Mouse (Mus musculus) layer of hippocampus, adult 9-11 months (tissue): Measurements from ENCODE around the gene Hmgcs1.
"Not testable (repeated sequence)": the region's sequence is repeated elsewhere in the genome, so short reads cannot be mapped to it uniquely, and the experiment has no call there.

Experiments used
- DNase-seq: peaks from one replicate; pipeline ENCODE4 v3.0.0; 2022

Hmgcs1 gene

DNA sequence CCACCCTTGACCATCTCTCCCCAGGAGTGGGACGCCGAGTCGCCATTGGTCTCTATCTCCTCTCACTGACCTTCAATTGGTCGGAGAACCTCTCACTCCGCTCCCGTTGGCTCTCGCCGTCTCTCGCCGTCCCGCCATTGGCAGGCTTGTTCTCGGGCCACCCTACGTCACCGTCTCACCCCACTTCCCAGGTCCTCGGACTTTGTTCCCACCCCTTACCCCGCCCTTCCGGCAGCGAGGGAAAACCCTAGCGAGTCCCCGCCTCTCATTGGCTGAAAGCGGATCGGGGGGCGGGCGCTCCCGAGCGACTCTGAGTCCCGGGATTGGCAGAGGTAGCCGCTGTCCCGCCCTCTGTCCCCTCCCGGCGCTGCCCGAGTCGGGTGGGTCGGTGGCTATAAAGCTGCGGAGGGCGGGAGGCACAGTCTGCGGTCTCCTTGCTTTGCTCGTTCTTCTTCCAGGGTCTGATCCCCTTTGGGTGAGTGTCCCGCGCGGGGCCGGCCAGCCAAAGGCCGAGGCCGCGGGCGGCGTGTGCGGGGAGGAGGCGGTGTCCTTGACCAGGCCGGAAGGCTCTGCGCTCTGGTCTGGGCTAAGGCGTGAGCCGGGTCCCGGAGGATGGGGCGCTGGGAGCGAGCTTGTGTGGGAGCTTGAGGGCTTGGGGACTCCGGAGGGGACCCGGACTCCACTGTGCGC, at the start of gene Hmgcs1:
Gene Hmgcs1, plus strand, starts transcription at position 341 of the 690 bp plus-strand sequence.
- DNase-seq, result peak; percentile 99

GRCm38 (mm10) chr13:119640504-119640903, 49.7 kb upstream of the Hmgcs1 start:
- DNase-seq, result no peak

GRCm38 (mm10) chr13:119641145-119641544, 49.0 kb upstream of the Hmgcs1 start:
- no peak for DNase-seq

- no peak for DNase-seq
Measured at GRCm38 (mm10) chr13:119644769-119645168, 45.4 kb upstream of the Hmgcs1 start.

GRCm38 (mm10) chr13:119646511-119646910, 43.7 kb upstream of the Hmgcs1 start:
- no peak for DNase-seq

DNA sequence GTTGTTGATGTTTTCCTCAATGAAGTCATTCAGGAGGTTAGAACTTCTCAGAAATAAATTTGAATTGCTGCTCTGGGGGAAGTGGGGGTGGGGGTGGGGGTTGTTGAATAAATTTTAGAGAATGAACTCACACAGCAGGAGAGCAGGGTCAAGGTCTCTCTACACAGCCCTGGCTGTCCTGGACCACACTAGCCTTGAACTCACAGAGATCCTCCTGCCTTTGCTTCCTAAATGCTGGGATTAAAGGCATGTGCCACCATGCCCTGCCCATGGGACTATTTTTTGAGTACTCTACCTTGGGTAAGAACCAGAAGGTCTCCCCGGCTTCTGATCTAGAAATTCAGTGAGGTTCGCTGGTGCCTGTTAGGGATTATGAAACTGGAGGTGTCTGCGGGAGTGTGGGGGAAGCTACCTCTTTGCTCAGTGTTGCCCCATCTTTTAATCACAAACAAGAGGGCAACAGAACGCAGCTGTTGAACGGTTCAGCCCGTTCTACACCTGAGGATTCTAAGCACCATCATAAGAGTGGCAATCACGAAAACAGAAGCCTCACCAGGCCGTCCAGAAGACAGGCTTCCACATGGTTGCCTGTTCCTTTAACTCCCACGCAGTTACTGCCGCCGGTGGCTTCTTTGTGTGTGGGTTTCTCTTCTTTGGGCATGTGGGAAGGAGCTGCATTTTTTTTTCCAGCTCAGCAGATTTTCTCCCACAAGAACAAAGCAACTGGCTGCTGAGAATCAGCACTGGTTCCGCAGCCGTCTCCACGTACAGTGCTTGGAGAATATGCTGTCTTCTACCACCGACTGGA, 41.1 kb upstream of the Hmgcs1 start:
- peak; percentile 73 for DNase-seq

DNA sequence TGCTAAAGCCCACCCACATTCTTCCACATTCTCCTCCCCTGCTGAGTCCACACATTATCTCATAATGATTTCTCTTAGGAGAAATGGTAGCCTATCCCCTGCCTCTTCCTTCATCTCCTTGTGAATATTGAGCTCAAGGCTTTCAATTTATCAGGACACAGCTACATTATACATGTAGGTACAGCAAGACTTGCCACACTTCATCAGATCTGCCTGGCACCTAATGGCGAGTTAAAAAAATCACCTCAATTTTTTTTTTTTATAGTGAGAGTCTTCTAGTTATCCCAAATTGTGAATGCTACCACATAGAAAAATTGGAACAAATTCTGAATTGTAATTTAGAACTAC, 40.5 kb upstream of the Hmgcs1 start:
- no peak for DNase-seq

- no peak for DNase-seq
Measured at GRCm38 (mm10) chr13:119654734-119655133, 35.4 kb upstream of the Hmgcs1 start.

GRCm38 (mm10) chr13:119656246-119656645, 33.9 kb upstream of the Hmgcs1 start:
- no peak for DNase-seq

- DNase-seq, result no peak
Measured at GRCm38 (mm10) chr13:119656846-119657416, 33.2 kb upstream of the Hmgcs1 start.

DNA sequence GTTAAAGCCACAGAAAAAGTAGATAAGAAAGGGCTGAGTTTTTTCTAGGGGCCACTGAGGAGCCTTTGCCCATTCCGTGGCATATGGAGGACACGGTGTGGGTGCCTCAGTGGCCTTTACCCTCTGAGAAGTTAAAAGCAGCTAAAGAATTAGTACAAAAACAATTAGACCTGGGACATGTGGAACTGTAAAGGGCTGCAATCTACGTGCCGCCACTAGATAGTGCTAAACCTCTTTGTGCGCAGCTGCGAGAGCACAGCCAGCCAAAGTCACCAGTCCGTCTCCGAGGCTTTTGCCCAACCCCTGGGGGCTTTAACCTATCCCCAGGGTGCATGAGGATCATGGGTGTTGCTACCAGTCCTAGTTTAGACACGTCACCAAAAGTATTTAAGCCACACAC, 28.8 kb upstream of the Hmgcs1 start:
- not testable (repeated sequence) for DNase-seq

DNA sequence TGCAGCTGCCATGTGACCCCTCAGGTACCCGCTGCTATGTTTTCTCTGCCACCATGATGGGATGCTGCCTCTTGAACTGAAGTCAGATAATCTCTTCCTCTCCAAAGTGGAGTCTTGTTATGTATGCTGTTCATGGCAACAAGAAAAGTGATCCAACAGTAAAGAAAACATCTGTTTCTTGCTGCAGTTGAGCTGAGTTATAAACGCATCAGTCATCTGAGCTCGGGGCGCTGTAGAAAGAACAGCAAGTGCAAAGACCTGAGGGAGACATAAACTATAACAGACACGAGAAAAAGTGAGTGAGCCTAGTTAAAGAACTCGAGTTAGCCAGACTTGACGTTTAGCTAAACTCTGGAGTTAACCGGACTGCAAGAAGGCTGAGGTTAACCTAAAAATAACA, 11.4 kb upstream of the Hmgcs1 start:
- DNase-seq, result no peak

- no peak for DNase-seq
Measured at GRCm38 (mm10) chr13:119679721-119680120, 10.5 kb upstream of the Hmgcs1 start.

DNA sequence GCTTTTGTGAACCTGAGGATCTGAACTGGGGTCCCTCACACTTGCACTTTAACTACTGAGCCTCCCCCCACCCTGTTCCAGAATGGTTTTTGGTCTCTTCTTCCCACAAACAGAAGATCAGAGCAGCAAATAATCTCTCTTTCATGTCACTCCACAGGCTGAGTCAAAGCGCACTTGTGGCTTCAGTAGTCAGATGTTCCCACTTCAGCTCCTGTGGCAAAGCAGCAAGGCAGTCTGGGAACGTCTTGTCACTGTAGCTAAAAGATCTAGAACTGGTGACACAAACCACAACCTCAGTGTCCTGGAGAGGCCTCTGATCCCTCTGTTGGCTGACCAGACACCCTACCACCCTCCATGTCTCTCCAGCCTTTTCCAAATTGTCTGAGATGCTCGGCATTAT, 9.0 kb upstream of the Hmgcs1 start:
- no peak for DNase-seq

- DNase-seq, result no peak
Measured at GRCm38 (mm10) chr13:119684416-119685177, 5.6 kb upstream of the Hmgcs1 start.

- DNase-seq, result no peak
Measured at GRCm38 (mm10) chr13:119689709-119690038, 505 bp upstream of the Hmgcs1 start.

DNA sequence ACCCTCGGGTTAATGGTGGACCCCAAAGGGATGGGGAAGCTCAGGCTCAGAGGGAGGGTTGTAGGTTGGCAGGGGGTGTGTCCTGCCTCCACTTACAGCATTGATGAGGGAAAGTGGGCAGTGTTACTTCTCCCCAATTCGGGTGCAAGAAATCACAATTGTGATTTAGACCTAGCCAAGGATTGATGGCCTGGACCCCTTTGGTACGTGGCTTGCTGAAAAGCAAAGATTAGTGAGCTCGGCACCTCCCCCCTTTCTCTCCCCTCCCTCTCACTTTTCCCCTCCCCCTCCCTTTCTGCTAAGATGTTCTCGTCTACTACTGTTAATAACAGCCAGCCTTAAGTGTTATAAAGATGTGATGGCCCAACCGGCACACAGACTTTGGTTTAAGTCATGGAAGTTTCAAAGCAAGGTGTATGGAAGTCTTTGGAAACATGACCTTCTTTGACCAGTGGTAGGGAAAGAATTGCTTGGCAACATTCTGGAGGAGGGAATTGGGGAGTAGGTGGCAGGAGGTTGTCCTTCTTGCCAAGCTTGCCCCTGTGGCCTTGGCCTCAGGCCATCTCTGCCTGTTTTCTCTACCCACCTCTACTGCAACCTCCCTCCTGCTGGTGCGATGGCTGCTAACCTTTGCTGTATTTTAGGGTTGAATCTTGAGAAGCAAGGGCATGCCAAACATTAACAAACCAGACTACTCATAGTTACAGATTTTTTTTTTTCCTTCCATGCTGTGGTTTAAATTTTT, 869 bp downstream of the Hmgcs1 start:
- DNase-seq, result no peak

DNA sequence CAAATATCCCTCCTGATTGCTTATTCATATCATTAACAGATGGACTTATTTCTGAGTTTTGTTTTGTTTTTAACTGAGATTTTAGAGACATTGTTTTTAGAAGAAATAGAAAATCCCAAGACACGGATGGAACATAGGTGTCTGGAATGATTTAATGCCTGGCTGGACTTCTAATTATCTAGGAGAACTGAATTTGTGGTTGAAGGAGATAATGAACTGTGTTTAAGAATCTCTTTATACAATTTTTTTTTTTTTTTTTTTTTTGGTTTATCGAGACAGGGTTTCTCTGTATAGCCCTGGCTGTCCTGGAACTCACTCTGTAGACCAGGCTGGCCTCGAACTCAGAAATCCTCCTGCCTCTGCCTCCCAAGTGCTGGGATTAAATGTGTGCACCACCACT, 1.8 kb downstream of the Hmgcs1 start:
- DNase-seq, result not testable (repeated sequence)

DNA sequence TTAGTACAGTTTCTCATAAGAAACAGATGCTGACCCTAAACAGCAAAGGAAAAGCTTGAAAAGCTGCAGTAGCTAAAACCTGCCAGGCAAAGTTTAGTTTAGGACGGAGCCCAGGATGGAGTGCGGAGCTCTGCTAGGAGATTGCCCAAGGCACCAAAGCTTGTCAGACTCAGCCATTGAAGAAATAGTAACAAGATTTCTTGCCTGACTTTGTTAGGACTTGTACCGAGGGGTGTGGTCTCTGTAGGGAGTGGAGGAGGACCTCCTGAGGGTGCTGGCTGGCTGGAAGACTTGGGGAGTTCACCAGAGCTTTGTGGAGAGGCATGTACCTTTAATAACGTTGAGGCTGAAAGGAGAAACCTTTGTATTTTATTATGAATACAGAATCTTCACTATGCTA, 5.5 kb downstream of the Hmgcs1 start:
- no peak for DNase-seq

- DNase-seq, result no peak
Measured at GRCm38 (mm10) chr13:119696496-119696895, 6.3 kb downstream of the Hmgcs1 start.

- DNase-seq, result no peak
Measured at GRCm38 (mm10) chr13:119698436-119698835, 8.3 kb downstream of the Hmgcs1 start.

DNA sequence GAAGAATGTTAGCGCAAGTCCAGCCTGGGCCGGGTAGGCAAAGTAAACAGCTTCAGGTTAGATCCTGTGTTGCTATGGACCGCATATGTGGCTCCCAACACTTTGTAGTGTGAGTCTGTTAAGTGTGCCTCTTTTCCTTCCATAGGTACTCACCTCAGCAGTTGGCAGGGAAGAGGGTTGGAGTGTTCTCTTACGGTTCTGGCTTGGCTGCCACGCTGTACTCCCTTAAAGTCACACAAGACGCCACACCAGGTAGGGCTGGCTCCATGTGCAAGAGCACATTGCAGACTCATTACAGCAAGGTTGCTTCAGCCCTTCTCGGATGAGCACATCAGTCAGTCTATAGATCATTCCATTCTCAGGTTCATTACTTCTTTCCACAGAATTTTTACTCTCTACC, 14.1 kb downstream of the Hmgcs1 start:
- no peak for DNase-seq
